Mouse (Mus musculus): ENCODE data around the gene Ncoa1.
"Not testable (repeated sequence)": the region's sequence is repeated elsewhere in the genome, so short reads cannot be mapped to it uniquely, and the experiment has no call there.

Ncoa1 gene

GRCm38 (mm10) chr12:4298626-4299025, 178.4 kb downstream of the Ncoa1 start:
- DNase-seq: no peak

- DNase-seq: no peak
Observed at GRCm38 (mm10) chr12:4295881-4296280, 181.1 kb downstream of the Ncoa1 start.

- no peak for DNase-seq
Observed at GRCm38 (mm10) chr12:4295281-4295680, 181.7 kb downstream of the Ncoa1 start.

- no peak for DNase-seq
Observed at GRCm38 (mm10) chr12:4293813-4294212, 183.2 kb downstream of the Ncoa1 start.

GRCm38 (mm10) chr12:4285186-4285585, 191.8 kb downstream of the Ncoa1 start:
- DNase-seq: no peak

GRCm38 (mm10) chr12:4279878-4280277, 197.1 kb downstream of the Ncoa1 start:
- DNase-seq: no peak

- DNase-seq: no peak
Observed at GRCm38 (mm10) chr12:4278978-4279755, 197.8 kb downstream of the Ncoa1 start.

- DNase-seq: peak in 1 of 2 experiments; percentile 25
Observed at GRCm38 (mm10) chr12:4271078-4271477, 205.9 kb downstream of the Ncoa1 start.

- DNase-seq: peak in 1 of 2 experiments; percentile 21
Observed at GRCm38 (mm10) chr12:4267765-4268164, 209.2 kb downstream of the Ncoa1 start.

- DNase-seq: no peak
Observed at GRCm38 (mm10) chr12:4252742-4253655, 224.0 kb downstream of the Ncoa1 start.

GRCm38 (mm10) chr12:4249786-4250185, 227.2 kb downstream of the Ncoa1 start:
- DNase-seq: peak; percentile 60 to 76

- no peak for DNase-seq
Observed at GRCm38 (mm10) chr12:4245742-4246141, 231.2 kb downstream of the Ncoa1 start.

- no peak for DNase-seq
Observed at GRCm38 (mm10) chr12:4243805-4244204, 233.2 kb downstream of the Ncoa1 start.

- not testable (repeated sequence) for DNase-seq
Observed at GRCm38 (mm10) chr12:4240281-4240680, 236.7 kb downstream of the Ncoa1 start.

GRCm38 (mm10) chr12:4237481-4237880, 239.5 kb downstream of the Ncoa1 start:
- no peak for DNase-seq

GRCm38 (mm10) chr12:4233572-4234508, 243.1 kb downstream of the Ncoa1 start, which contains the start of the genes Ptrhd1 and Cenpo:
Gene Ptrhd1, plus strand, starts transcription at chr12:4234027.
Gene Cenpo, minus strand, starts transcription at chr12:4234294.
- peak; percentile 91 to 97 for DNase-seq

GRCm38 (mm10) chr12:4232777-4233176, 244.2 kb downstream of the Ncoa1 start:
- DNase-seq: no peak

- DNase-seq: no peak
Observed at GRCm38 (mm10) chr12:4230156-4230555, 246.8 kb downstream of the Ncoa1 start.

- no peak for DNase-seq
Observed at GRCm38 (mm10) chr12:4212908-4213307, 264.1 kb downstream of the Ncoa1 start.

GRCm38 (mm10) chr12:4211174-4211573, 265.8 kb downstream of the Ncoa1 start:
- DNase-seq: no peak

GRCm38 (mm10) chr12:4209196-4209595, 267.8 kb downstream of the Ncoa1 start:
- DNase-seq: no peak

- peak; percentile 67 to 72 for DNase-seq
Observed at GRCm38 (mm10) chr12:4208405-4209133, 268.4 kb downstream of the Ncoa1 start.

All from cerebellum, postnatal 36 days (tissue).